Mouse (Mus musculus): ENCODE data around the gene Slc5a10. TPM values are rescaled to one million over a fixed set of nuclear protein-coding genes. Genes with fewer than 3 reads are reported as not detected.

The Slc5a10 gene
- polyA plus RNA-seq, 1 experiment: not detected

- Histone ChIP-seq H3K27me3 (ENCODE audit: control insufficient read depth, insufficient read depth, low read length) (no peaks in the 10 kb centered on the region), H3K27ac (ENCODE audit: insufficient read depth, low read depth, low read length) (no peak overlapping the region), H3K4me3 (ENCODE audit: low read depth, low read length) (peak overlapping the region; percentile 5; the same call in 1 of the 2 replicates), H3K4me1 (ENCODE audit: control insufficient read depth, insufficient read depth, insufficient read length, low read length) (peaks cover 29% of the 10 kb centered on the region), H3K36me3 (ENCODE audit: control insufficient read depth, insufficient read depth, low read length) (peaks cover 10% of the 10 kb centered on the region)
- WGBS: 57% methylated on average over 10 of the region's 10 CpGs
- TF ChIP-seq CTCF (IDR thresholded peaks at IDR 0.05; ENCODE audit: extremely low read depth, insufficient read length, insufficient replicate concordance, low read depth, low read length) (no peak), POLR2A (IDR thresholded peaks at IDR 0.05; ENCODE audit: low read depth, low read length) (no peak)
These were observed 33.6 kb downstream of the Slc5a10 start for GRCm38 (mm10) chr11:61686906-61687453.

GRCm38 (mm10) chr11:61686141-61686540 is 34.5 kb downstream of the Slc5a10 start:
- TF ChIP-seq POLR2A (IDR thresholded peaks at IDR 0.05; ENCODE audit: low read depth, low read length) (no peak), CTCF (IDR thresholded peaks at IDR 0.05; ENCODE audit: extremely low read depth, insufficient read length, insufficient replicate concordance, low read depth, low read length) (no peak)
- Histone ChIP-seq H3K4me3 (ENCODE audit: low read depth, low read length) (peak overlapping the region; percentile 83), H3K36me3 (ENCODE audit: control insufficient read depth, insufficient read depth, low read length) (peaks cover 7% of the 10 kb centered on the region), H3K4me1 (ENCODE audit: control insufficient read depth, insufficient read depth, insufficient read length, low read length) (peaks cover 29% of the 10 kb centered on the region), H3K27ac (ENCODE audit: insufficient read depth, low read depth, low read length) (0 out of 2 replicates have a peak overlapping the region, but pooled peaks have one; percentile 7), H3K27me3 (ENCODE audit: control insufficient read depth, insufficient read depth, low read length) (no peaks in the 10 kb centered on the region)
- WGBS: 21% methylated on average over 2 of the region's 2 CpGs

GRCm38 (mm10) chr11:61685119-61685725 is 35.4 kb downstream of the Slc5a10 start:
- Histone ChIP-seq H3K27ac (ENCODE audit: insufficient read depth, low read depth, low read length) (peak overlapping the region; percentile 38; the same call in 1 of the 2 replicates), H3K27me3 (ENCODE audit: control insufficient read depth, insufficient read depth, low read length) (no peaks in the 10 kb centered on the region), H3K36me3 (ENCODE audit: control insufficient read depth, insufficient read depth, low read length) (peaks cover 5% of the 10 kb centered on the region; the same call in 1 of the 2 replicates), H3K4me1 (ENCODE audit: control insufficient read depth, insufficient read depth, insufficient read length, low read length) (peaks cover 29% of the 10 kb centered on the region), H3K4me3 (ENCODE audit: low read depth, low read length) (peak overlapping the region; percentile 83)
- no peak for TF ChIP-seq POLR2A (IDR thresholded peaks at IDR 0.05; ENCODE audit: low read depth, low read length)
- TF ChIP-seq CTCF (IDR thresholded peaks at IDR 0.05; ENCODE audit: extremely low read depth, insufficient read length, insufficient replicate concordance, low read depth, low read length): no peak
- WGBS: 38% methylated on average over 8 of the region's 8 CpGs

- peak within 1 kb of the TSS; percentile 83 for H3K4me3 ChIP-seq (ENCODE audit: low read depth, low read length)
- peaks cover 5% of the 10 kb centered on the region; the same call in 1 of the 2 replicates for H3K36me3 ChIP-seq (ENCODE audit: control insufficient read depth, insufficient read depth, low read length)
- H3K27me3 ChIP-seq (ENCODE audit: control insufficient read depth, insufficient read depth, low read length): no peaks in the 10 kb centered on the region
- peaks cover 29% of the 10 kb centered on the region for H3K4me1 ChIP-seq (ENCODE audit: control insufficient read depth, insufficient read depth, insufficient read length, low read length)
- 2% methylated on average over 73 of the region's 76 CpGs for WGBS
- H3K27ac ChIP-seq (ENCODE audit: insufficient read depth, low read depth, low read length): peak within 1 kb of the TSS; percentile 95
- TF ChIP-seq POLR2A (IDR thresholded peaks at IDR 0.05; ENCODE audit: low read depth, low read length) (peak; percentile 92), CTCF (IDR thresholded peaks at IDR 0.05; ENCODE audit: extremely low read depth, insufficient read length, insufficient replicate concordance, low read depth, low read length) (no peak)
These were observed 36.5 kb downstream of the Slc5a10 start, which contains the start of gene Fam83g for GRCm38 (mm10) chr11:61683907-61684731. Fam83g (plus strand) TSS chr11:61684091.

GRCm38 (mm10) chr11:61679091-61679866 is 41.3 kb downstream of the Slc5a10 start:
- Histone ChIP-seq H3K36me3 (ENCODE audit: control insufficient read depth, insufficient read depth, low read length) (no peaks in the 10 kb centered on the region), H3K27ac (ENCODE audit: insufficient read depth, low read depth, low read length) (no peak overlapping the region), H3K4me1 (ENCODE audit: control insufficient read depth, insufficient read depth, insufficient read length, low read length) (peaks cover 32% of the 10 kb centered on the region), H3K4me3 (ENCODE audit: low read depth, low read length) (no peak overlapping the region), H3K27me3 (ENCODE audit: control insufficient read depth, insufficient read depth, low read length) (no peaks in the 10 kb centered on the region)
- 63% methylated on average over 4 of the region's 4 CpGs for WGBS
- TF ChIP-seq CTCF (IDR thresholded peaks at IDR 0.05; ENCODE audit: extremely low read depth, insufficient read length, insufficient replicate concordance, low read depth, low read length) (no peak), POLR2A (IDR thresholded peaks at IDR 0.05; ENCODE audit: low read depth, low read length) (no peak)

- 94% methylated on average over 4 of the region's 4 CpGs for WGBS
- H3K4me1 ChIP-seq (ENCODE audit: control insufficient read depth, insufficient read depth, insufficient read length, low read length): peaks cover 22% of the 10 kb centered on the region
- TF ChIP-seq POLR2A (IDR thresholded peaks at IDR 0.05; ENCODE audit: low read depth, low read length): no peak
- no peak for TF ChIP-seq CTCF (IDR thresholded peaks at IDR 0.05; ENCODE audit: extremely low read depth, insufficient read length, insufficient replicate concordance, low read depth, low read length)
- no peaks in the 10 kb centered on the region for H3K36me3 ChIP-seq (ENCODE audit: control insufficient read depth, insufficient read depth, low read length)
- no peaks in the 10 kb centered on the region for H3K27me3 ChIP-seq (ENCODE audit: control insufficient read depth, insufficient read depth, low read length)
- no peak overlapping the region for H3K27ac ChIP-seq (ENCODE audit: insufficient read depth, low read depth, low read length)
- H3K4me3 ChIP-seq (ENCODE audit: low read depth, low read length): no peak overlapping the region
These were observed 42.9 kb downstream of the Slc5a10 start for GRCm38 (mm10) chr11:61677709-61678108.

Data from small intestine, adult 2 months (tissue).